Mouse (Mus musculus) left cerebral cortex, adult 2 months (tissue): ENCODE results near the gene Lrrc8c. TPM values are rescaled to one million over a fixed set of nuclear protein-coding genes. Genes with fewer than 3 reads are reported as not detected.
A peak's percentile ranks its signal among the peaks of the same experiment; 100 is the strongest.

Experiments used
- DNase-seq, 2 experiments: peaks; one replicate each; pipeline ENCODE4 v3.0.0; 2021 to 2022; ENCODE audit warnings: low spot score in 2 of 2, mixed read lengths in 1 of 2; ENCODE audit errors: extremely low spot score in 1 of 2
- H3K27ac ChIP-seq: fragments of 200-600 bp; 2 replicates; pipeline ENCODE4 v1.8.1; 2022
- H3K4me3 ChIP-seq: fragments of 200-600 bp; 2 replicates; pipeline ENCODE4 v1.8.1; 2022
- CTCF ChIP-seq: fragments of 200-600 bp; IDR thresholded peaks from 2 replicates; pipeline ENCODE4 v1.8.1; 2022; ENCODE audit warnings: antibody characterized with exemption, mild to moderate bottlenecking, moderate library complexity
- intact Hi-C: fragments of 180-260 bp; cut with DNase I; formaldehyde crosslinking; loops from one replicate; pipeline ENCODE4 v1.15.1; 2025
- long read RNA-seq, 2 experiments: library from polyadenylated mRNA; stranded (forward); transcript quantifications; one replicate each; pipeline ENCODE4 v2.0.0; 2021; ENCODE audit warnings: borderline mapping rate in 2 of 2
- total RNA-seq, 2 experiments: library from RNA; stranded (reverse); gene quantifications; 2 replicates each; pipeline ENCODE4 v1.2.3; 2021

Lrrc8c gene
- total RNA-seq = 10 to 100 TPM; 32.7 to 37.5 TPM
- long read RNA-seq, experiment 1, full-length matches to known transcripts = 16 of 22 reads
- long read RNA-seq, experiment 1, partial matches to known transcripts = 0 of 22 reads
- long read RNA-seq, experiment 1, other reads (novel, unspliced or antisense) = 6 of 22 reads
- long read RNA-seq, experiment 2, full-length matches to known transcripts = 18 of 18 reads
- long read RNA-seq, experiment 2, partial matches to known transcripts = 0 of 18 reads
- long read RNA-seq, experiment 2, other reads (novel, unspliced or antisense) = 0 of 18 reads

DNA sequence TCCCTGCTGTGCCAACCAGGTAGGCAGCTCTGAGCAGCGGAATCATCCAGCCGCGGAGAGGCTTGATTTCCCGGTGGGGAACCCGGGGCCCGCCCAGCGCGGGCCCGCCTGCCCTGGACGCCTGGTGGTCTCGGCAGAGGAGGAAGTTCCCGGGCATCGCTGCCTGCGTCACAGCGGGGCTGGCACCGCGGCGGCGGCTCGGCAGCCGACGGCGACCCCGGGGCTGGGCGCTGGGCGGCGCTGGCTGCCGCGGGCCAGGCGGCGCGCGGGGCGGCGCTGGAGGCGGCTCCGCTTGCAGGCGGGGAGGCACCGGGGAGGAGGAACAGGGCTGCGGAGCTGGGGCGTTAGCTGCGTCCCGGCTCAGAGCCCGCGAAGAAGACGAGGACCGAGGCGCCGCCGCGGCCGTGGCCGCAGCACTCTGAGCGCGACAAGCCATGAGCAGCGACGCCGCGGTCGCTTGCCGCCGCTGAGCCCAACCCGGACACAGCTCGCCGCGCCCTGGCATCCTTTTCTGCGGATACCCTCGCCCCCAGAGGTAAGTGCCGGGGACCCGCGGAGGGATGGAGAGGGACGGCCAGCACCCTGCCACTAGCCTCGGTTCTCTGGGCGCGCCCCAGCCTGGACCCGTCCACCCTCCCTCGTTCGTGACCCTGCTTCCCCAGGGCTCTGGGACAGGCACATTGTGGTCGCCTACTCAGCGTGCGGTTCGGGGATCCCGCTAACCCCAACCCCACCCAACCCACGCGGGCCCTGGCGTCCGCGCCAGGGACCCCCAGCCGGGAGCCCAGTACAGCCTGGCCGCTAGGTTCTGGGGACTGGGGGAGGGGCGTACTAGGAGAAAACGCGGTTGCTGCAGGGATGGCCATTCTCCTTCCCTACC, at the start of gene Lrrc8c:
Gene Lrrc8c (plus strand): TSS at position 293 of the 880 bp plus-strand sequence.
- TF ChIP-seq CTCF = peak; percentile 38
- Histone ChIP-seq H3K27ac (peak within 1 kb of the TSS; percentile 91), H3K4me3 (peak within 1 kb of the TSS; percentile 99)
- peak; percentile 89 to 90 for DNase-seq
- intact Hi-C loops = loop anchor here (1.0 to 5.0 kb wide), 4 partner anchors 27 to 348 kb away; no protein-coding TSS in a partner anchor

DNA sequence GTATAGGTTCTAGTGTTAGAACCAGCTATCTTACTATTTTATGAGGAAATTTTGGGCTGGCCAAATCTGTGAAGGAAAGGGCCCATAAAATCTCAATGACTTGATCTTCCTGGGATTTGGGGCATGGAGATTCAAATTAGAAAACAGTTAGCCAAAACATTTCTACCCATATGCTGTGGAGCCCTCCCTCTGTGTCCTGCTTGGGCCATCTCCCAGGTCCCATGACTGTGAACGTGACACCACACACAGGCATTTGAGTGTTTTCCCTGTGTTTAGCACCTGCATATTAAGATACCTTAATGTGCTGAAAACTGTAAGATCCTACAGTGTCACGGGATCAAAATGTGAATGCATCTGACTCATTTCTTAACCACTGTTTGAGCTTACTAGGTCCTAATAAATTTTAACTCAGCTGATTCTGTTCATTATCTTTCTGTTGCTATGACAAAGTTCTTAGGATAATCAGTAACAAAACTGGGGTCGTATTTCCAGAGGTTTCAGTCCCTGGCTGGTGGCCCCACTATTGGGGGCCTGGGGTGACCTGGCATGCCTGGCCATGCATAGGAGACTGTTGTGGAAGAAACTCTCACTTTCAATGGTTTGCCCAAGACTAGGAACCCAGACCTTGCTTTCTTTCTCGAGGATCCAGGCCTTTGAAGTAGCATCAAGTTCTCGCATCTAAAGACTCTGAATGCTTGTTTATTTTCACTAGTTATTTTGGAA, 46.0 kb upstream of the Lrrc8c start:
- Histone ChIP-seq H3K27ac (peak overlapping the region; percentile 34; the same call in 1 of the 2 replicates), H3K4me3 (no peak overlapping the region)
- intact Hi-C loops = no loop called here
- no peak for TF ChIP-seq CTCF
- DNase-seq = no peak

DNA sequence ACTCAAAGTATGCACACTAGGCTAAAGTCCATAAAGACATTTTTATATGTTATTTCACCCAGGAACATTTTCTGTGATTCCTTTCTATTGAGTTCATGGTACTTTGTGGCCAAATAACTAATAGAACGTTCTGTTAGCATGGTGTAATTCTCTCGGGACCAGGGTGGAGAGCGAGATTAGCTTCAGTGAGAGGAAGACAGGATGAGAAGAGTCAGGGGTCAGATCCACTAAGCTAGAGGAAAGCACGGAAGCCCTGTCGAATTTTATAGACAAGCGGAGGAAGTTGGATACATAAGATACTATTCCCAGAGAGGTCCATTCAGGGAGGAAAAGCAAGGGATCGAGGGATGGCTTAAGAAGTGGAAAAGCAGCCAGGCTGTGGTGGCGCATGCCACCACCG, 41.7 kb upstream of the Lrrc8c start:
- no peak for DNase-seq
- no peak overlapping the region for H3K27ac ChIP-seq
- intact Hi-C loops = no loop called here
- no peak overlapping the region for H3K4me3 ChIP-seq
- no peak for TF ChIP-seq CTCF

DNA sequence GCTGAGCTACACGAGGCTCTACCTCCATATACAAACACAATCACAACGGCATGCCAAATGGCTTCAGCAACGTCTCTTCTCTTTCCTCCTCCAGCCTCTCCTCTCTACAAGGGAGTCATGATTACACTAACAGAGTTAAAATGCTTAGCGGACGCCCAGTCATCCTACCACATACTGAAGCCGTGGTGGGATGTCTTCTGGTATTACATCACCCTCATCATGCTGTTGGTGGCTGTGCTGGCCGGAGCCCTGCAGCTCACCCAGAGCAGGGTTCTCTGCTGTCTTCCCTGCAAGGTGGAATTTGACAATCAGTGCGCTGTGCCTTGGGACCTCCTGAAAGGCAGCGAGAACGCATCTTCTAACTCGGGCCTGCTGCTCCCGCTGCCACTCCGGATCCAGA, 39.5 kb upstream of the Lrrc8c start:
- no peak for TF ChIP-seq CTCF
- no peak overlapping the region for H3K27ac ChIP-seq
- DNase-seq = no peak
- intact Hi-C loops = no loop called here
- H3K4me3 ChIP-seq = no peak overlapping the region

DNA sequence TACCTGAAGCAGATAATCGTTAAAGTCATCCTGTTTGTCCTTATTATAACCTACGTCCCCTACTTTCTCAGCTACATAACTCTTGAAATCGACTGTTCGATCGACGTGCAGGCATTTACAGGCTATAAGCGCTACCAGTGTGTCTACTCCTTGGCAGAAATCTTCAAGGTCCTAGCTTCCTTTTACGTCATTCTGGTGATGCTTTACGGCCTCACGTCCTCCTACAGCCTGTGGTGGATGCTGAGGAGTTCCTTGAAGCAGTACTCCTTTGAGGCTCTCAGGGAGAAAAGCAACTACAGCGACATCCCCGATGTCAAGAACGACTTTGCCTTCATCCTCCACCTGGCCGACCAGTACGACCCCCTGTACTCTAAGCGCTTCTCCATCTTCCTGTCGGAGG, 38.6 kb upstream of the Lrrc8c start:
- TF ChIP-seq CTCF = no peak
- no peak for DNase-seq
- intact Hi-C loops = no loop called here
- no peak overlapping the region for H3K4me3 ChIP-seq
- H3K27ac ChIP-seq = no peak overlapping the region

DNA sequence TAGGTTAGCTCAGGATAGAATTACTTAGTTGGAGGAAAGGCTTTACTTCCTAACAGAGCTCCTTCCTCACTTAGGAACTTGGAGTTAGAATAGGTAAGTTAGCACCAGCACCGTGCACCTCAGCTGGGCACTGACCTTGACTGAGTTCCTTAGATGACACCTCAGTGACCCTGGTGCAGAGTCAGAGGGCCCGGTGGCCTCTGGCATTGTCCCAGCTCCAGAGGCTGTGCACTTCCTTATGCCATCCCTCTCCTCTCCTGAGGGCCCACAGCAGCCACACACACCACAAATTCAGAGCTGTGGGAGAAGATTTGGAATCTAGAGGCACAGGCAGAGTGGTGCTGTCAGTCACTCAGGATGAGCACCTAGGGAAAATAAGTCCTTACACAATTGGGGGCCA, 35.6 kb upstream of the Lrrc8c start:
- no peak for DNase-seq
- Histone ChIP-seq H3K27ac (peak overlapping the region; percentile 48), H3K4me3 (no peak overlapping the region)
- no peak for TF ChIP-seq CTCF
- intact Hi-C loops = no loop called here

DNA sequence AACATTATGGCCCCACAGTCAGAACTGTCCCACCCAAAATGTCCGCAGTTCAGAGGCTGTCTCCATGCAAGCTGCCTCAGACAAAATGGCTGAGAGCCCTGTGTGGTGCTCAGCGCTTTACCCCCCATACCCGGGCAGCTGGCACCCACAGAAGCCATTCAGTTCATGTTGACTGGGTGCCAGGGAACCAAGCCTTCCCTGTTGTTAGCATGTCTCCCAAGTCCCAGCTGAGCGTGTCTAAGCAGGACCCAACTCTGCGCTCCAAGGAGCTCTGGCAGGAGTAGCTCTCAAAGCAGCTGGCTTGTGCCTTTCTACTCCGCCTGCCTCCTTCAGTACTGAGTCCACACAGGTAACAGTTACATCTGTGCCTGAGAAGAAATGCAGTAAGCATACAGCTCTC, 34.9 kb upstream of the Lrrc8c start:
- peak overlapping the region; percentile 48; the same call in 1 of the 2 replicates for H3K27ac ChIP-seq

DNA sequence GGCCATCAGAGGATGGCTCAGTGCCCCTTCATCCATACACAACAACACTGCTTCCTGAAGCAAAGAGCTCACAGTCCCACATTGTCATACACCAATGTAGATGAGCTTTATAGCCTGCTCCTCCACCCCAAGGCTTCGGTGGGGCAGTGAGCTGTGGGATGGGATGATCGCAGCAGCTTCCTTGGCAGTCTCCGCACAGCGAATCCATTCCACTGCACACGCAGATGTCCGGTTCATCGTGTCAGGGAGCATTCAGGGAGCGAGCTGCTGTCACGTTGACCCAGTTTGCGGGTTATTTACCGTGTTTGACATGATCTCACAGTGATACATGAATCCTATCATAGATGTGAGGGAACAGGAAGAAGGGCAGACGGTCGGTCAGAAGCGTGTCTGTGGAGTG, 34.3 kb upstream of the Lrrc8c start:
- intact Hi-C loops = no loop called here
- DNase-seq = no peak
- TF ChIP-seq CTCF = no peak
- Histone ChIP-seq H3K27ac (peak overlapping the region; percentile 45; the same call in 1 of the 2 replicates), H3K4me3 (no peak overlapping the region)

More for the DNA sequence above, 34.9 kb upstream of the Lrrc8c start:
- no peak for DNase-seq
- no peak for TF ChIP-seq CTCF
- no peak overlapping the region for H3K4me3 ChIP-seq
- intact Hi-C loops = no loop called here

DNA sequence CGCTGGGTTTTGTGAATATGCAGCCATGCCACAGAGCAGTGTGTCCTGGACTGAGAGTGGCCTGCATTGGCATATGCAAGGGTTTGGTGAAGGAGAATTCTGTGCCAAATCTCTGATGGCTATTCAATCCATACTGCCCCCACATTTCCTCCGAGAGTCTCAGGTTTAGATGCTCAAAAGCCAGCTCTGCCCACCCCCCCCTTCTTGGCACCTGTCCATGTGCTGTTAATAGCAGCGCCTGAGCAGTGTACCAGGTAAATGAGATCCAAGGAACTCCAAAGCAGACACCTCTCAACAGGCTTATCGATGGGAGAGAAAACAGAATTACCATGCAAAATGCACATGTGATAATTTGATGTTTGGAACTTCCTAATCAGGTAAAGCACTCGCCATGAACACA, 29.0 kb upstream of the Lrrc8c start:
- no peak overlapping the region; the same call in 1 of the 2 replicates for H3K27ac ChIP-seq
- DNase-seq = no peak
- no peak for TF ChIP-seq CTCF
- intact Hi-C loops = no loop called here
- H3K4me3 ChIP-seq = no peak overlapping the region

DNA sequence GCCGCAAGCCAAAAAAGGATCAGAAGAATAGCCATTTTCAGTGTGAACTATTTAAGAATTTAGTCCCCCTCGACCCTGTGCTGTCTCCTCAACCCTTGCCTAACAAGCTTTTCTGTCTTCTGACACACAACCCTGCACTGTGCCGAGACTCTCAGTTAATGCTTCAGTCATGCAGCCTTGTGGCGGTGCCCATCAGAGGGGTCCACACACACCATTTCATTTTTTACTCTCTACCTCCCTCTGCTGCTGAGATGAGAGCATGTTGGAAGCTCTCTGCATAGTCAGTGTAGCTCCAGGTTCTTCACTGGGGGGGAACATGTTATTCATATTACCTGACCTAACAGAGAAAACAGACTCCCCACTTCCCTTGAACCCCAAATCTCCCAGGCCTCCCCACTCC, 27.8 kb upstream of the Lrrc8c start:
- TF ChIP-seq CTCF = peak; percentile 58
- Histone ChIP-seq H3K4me3 (no peak overlapping the region), H3K27ac (no peak overlapping the region; the same call in 1 of the 2 replicates)
- DNase-seq = no peak
- intact Hi-C loops = loop anchor here (1.0 kb wide), 1 partner anchor 86 kb away; no protein-coding TSS in a partner anchor

DNA sequence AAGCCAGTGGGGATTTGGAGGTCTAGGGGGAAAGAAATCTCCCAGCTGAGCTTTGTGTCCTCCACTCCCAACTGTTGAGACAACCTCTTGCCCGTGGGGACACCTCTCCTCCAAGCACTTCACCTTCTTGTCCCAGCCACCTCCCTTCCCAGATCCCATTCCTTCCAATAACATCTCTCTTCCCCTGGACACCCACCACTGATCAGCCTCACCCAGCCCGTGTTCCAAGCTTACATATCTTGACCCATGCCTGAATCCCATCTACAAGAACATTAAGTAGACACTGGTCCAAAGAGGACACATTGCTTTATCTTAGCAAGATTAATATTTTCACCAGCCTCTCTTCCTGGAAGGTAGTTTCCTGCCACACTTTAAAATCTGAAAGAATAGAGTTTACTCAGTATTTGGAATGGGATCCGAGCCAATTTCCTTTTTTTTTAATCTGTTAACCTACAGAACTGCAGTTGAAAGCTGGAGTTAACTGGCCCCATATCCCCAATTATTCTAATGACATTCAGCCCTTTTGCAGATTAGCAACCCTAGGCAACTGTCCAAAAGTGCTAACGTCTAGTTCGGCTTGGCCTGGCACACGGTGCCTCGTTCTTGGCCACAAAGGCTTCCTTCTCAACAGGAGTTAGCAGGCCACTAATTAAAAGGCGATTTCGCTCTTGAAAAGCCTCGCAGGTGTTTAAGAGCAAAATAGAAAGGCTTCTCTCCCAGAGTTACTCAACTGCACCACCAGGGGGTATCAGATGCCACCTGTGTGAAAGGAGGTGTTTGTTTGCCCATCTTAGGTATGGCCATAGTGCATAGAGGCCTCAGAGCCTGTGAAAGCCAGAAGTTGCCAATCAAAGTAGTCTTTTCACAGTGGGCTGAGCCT, 26.6 kb upstream of the Lrrc8c start:
- peak overlapping the region; percentile 64 for H3K27ac ChIP-seq
- TF ChIP-seq CTCF = peak; percentile 55
- intact Hi-C loops = loop anchor here (1.0 to 2.0 kb wide), 2 partner anchors 26 to 163 kb away; partner anchors contain the start of gene Lrrc8c
- H3K4me3 ChIP-seq = no peak overlapping the region
- DNase-seq = no peak
